Mouse (Mus musculus) hematopoietic stem cell, adult 5-6 weeks (primary cell): ENCODE results near the gene 6330409D20Rik. TPM values are rescaled to one million over a fixed set of nuclear protein-coding genes. Genes with fewer than 3 reads are reported as not detected.

Source experiments
- ATAC-seq, 2 experiments: fragments of 125-278 bp in 1 of 2; replicated peaks in 1 of 2; 2 replicates each; pipeline ENCODE4 v1.8.0; 2016 to 2017; ENCODE audit warnings: inconsistent platforms in 2 of 2, mild to moderate bottlenecking in 2 of 2, moderate number of reproducible peaks in 2 of 2, low read depth in 1 of 2, moderate TSS enrichment in 1 of 2; ENCODE audit not compliant: low FRiP score in 2 of 2, poor library complexity in 2 of 2, severe bottlenecking in 2 of 2, insufficient read depth in 1 of 2, low TSS enrichment in 1 of 2
- total RNA-seq: library from RNA; stranded (forward); fragments of 172-1452, 232-1000 nt; gene quantifications from 2 replicates; pipeline ENCODE4 v1.2.3, GENCODE M21; 2017

Gene 6330409D20Rik
- total RNA-seq, 1 experiment from 2014 or later: not detected

- no peak for ATAC-seq
Measured at GRCm38 (mm10) chr2:32761361-32761760, 20.5 kb upstream of the 6330409D20Rik start.

DNA sequence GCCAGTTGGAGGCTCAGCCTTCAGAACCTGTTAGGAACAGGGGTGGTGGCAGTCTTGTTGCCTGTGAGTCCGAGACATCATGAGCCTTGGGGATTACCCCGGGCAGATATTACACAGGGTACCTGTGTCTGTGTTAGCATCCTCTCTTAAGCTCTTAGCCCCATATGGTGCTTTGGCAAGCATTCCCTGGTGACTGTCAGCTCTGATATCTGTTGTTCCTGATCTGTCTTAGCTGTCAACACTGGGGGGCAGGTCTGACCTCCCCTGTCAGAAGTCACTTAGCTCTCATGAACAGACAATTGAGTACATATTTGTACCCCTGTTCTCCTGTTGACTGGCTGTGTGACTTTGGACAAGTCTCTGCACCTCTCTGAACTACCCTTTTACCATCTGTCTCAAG is 18.2 kb upstream of the 6330409D20Rik start:
- no peak for ATAC-seq

GRCm38 (mm10) chr2:32758503-32758902 is 17.7 kb upstream of the 6330409D20Rik start:
- no peak for ATAC-seq

DNA sequence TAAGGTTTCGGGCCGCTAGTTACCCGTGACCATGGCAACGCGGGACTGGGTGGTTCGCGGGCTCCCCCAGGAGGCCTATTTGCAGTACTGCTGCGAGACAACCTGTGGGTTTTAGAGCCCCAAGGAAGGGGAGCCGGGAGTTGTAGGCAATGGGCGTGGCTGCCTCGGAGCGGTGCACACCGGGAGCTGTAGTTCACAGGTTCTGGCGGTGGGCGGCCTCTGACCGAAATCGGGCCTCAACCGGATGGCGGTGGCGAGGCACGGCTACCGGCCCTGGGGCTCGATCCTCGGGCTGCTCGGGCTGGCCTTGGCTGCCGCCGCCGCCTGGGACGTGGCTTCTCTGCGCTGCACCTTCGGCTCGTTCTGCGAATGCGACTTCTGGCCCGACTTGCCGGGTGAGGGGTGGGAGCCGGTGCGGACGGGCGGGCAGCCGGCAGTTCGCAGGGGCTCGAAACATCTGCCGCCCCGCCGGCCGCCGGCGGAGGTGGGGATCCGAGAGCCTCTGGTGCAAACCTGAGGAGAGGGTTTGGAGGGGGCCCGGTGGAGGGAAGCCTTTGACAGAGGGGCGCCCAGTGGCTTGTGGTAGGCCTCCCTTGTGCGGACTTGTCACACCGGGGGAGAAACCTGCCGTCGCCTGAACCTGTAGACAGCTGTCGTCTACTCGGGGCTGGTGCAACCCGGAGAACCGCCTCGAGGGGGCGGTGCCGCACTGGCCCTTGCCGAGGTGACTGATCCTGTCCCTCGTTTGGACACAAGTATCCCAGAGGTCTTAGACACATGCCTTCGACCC is 16.4 kb upstream of the 6330409D20Rik start, which contains the start of gene Tor2a:
Gene Tor2a (plus strand): TSS at position 179 of the 790 bp plus-strand sequence.
- peak; percentile 99 to 100 for ATAC-seq

GRCm38 (mm10) chr2:32756674-32757055 is 15.8 kb upstream of the 6330409D20Rik start:
- no peak; a peak in 1 of 4 replicates for ATAC-seq

DNA sequence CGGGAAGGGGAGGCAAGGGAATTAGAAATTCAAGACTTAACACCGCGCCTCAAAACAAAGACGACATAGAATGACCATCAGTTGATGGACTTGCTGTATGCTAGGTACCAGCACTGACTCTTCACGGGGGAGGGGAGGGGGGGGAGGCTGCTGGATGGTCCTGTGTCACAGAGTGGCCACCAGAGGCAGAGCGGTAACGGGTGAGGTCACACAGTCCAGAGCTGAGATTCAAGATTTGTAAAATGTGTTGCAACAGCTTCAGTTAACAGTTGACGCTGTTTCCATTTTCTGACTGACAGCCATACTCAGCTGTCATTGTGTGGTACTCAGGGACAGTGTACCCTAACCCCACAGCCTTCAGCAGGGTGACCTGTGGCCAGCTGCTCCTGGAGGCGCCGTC is 11.4 kb upstream of the 6330409D20Rik start:
- ATAC-seq: no peak

DNA sequence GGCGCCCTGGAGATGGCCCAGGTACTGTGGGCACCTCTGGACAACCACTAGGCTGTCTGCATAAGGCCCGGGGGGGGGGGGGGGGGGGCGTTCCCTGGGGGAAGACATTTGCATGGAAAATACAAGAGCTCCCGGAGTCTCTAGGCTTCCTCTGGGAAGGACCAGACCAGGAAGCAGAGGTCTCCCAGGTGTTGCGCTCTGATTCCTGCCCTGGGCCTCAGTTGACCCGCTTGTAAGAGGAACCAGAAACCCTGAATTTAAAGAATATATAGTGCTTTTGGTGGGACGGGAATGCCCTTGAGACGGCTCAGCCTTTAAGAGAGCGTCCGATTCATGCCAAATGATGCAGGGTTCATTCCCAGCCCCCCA is 10.8 kb upstream of the 6330409D20Rik start:
- no peak for ATAC-seq

GRCm38 (mm10) chr2:32750887-32751664 is 10.3 kb upstream of the 6330409D20Rik start:
- no peak for ATAC-seq

DNA sequence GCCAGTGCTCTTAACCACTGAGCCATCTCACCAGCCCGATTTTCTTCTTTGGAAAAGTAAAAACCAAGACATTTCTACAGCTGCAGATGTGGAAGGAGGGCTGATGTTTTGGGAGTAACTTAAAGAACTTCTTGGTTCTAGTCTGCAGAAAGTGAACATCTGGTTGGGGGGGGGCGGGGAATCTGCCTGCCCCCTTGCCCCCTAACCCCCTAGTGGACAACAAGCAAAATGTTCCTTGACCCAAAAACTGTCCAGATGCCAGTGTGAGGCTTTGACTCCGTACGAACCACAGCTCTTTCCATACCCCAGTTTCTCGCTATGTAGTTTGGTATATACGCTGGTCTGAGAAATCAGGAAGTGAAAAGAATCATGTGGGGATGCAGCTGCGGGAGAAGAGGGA is 9.4 kb upstream of the 6330409D20Rik start:
- no peak for ATAC-seq

- no peak for ATAC-seq
Measured at GRCm38 (mm10) chr2:32749082-32749481, 8.3 kb upstream of the 6330409D20Rik start.

GRCm38 (mm10) chr2:32744272-32744982 is 3.6 kb upstream of the 6330409D20Rik start:
- ATAC-seq: no peak

DNA sequence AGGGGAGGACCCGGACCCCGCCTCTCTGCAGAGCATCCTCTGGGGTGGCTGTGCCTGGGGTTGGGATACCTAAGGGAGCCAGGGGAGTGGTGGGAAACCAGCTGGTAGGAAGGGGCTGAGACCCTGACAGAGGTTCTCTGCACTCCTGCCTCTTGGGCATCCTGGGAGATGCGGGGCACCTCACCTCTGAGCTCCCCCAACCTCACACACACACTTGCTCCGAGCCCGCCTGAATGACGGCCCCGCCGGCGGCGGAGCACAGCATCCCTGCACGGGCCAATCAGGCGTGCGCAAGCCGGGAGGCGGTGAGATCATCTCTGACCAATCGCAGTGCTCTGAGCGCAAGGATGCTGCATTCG is 1.3 kb upstream of the 6330409D20Rik start:
- ATAC-seq: no peak

DNA sequence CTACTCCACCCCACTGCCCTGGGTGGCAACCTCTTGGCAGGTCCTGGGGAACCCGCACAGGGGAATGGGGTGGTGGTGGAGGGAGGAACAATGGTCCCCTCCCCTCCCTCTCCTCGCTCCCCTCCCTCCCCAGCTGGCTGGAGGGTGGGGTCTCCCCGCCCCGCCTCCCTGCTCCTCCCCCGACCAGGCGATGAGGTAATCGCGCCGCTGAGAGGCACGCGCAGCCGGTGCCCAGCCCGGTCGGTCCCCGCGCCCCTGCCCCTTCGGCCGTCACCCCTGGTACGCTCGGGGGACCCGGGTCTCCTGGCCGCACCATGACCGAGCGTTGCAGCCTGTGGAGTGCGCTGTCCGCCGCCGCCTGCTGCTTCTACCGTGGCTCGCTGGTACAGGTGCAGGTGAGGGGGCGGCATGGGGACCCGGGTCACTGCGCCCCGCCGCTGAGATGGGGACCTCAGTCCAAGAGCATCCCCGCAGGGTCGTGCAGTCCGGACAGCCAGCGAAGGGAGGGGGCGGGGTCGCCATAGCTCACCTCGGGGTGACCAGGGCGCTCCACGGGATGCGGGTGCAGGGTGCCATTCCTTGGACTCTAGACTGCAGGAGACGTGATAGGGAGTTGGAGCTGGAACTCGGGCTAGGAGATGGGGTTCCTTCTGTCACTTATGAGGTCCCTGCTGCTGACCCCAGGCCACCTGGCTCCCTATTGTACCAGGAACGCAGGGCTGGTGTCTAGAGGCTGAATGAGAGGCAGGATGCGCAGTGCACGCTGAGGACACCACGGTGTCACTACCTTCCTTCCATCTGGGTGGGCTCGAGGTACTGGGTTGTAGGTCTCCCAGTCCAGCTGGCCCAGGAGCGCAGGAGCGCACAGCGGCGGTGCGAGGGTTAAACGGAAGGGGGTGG is 707 bp upstream of the 6330409D20Rik start:
- no peak for ATAC-seq

DNA sequence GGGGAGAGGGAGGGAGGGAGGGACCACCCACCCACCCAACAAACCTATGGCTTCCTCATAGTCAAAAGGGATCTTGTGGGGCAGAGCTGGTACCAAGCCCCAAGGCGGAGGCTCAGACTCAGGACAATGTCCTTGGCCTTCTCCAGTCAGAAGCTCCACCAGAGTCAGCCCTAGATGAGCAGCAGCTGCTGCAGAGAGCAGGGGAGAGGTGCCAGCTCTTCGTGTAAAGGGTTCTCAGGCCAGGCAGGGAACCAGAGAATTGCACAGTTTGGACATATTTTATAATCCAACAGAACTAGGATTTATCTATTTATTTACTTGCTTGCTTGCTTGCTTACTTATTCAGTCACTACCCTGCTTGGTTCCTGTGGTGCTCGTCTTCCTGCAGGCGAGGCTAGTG is 1.5 kb downstream of the 6330409D20Rik start:
- no peak for ATAC-seq

DNA sequence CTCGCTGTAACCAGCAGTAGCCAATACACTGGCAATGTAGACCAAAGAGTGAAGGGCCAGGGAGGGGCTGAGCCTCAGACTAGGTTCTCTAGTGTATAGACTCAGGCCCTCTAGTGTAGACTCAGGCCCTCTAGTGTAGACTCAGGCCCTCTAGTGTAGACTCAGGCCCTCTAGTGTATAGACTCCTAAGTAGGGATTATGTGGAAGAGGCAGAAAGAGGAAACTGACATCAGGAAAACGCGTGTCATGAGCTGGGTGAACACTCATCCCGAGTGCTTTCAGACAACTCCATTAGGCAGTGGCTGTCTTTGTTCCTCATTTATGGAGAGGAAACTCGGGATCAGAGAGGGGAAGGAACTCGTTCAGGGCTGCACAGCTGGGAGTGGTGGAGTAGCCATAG is 3.8 kb downstream of the 6330409D20Rik start:
- no peak for ATAC-seq

DNA sequence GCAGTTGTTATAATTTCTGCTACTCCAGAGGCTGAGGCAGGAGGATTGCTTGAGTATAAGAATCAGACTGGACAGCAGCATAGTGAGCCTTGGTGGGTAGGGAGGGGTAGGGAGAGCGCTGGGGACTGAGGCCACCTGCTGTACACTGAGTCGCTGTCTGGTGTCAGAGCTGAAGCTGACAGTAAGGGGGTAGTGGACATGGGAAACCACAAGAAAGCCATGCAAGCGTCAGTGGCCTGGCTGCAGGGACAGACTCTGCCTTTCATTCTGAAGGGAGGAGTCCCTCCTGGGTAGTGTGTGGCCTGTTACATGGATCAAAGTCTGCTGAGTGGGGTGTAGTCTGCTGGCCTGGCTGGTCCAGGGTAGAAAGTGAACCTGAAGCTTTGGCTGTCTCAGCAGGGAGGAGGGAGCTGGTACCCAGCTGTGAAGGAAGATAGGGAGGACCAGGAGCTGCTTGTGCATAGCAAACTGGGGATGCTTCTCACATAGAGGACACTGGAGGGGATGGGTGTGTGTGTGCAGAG is 4.4 kb downstream of the 6330409D20Rik start:
- ATAC-seq: no peak

- no peak for ATAC-seq
Measured at GRCm38 (mm10) chr2:32734933-32735332, 5.9 kb downstream of the 6330409D20Rik start.
